Mouse (Mus musculus): ENCODE data around the gene Tex261. TPM values are rescaled to one million over a fixed set of nuclear protein-coding genes. Genes with fewer than 3 reads are reported as not detected.

The Tex261 gene
- polyA plus RNA-seq, 1 experiment from 2014 or later: 74.7 TPM

DNA sequence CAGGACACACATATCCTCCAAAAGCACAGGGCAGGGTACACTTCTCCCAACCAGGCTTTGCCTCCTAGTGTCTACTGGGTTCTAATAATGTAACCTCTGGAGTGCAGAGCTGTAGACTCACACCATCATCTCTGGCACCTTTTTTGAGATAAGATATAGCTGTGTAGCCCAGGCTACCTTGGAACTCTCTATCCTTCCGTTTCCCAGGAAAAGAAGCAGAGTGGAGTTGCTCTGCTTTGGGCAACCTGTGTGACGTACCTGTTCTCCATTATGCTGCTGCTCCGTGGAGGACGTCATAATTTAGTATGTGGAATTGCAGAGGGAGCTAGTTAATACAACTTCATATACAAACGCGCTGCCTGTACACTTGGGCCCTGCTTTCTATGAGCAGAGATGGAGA, 13.3 kb downstream of the Tex261 start, which contains the start of gene Ankrd53:
TSS of gene Ankrd53 (plus strand) at position 301 of the 400 bp plus-strand sequence.
- WGBS: 22% methylated on average over 6 of the region's 6 CpGs
- no peaks in the 10 kb centered on the region; the same call in 1 of the 2 replicates for H3K4me1 ChIP-seq (ENCODE audit: insufficient read depth)
- H3K4me3 ChIP-seq (ENCODE audit: low read depth, low read length): peak within 1 kb of the TSS; percentile 28
- H3K4me2 ChIP-seq: peak within 1 kb of the TSS; percentile 65
- TF ChIP-seq CTCF (IDR thresholded peaks at IDR 0.05; ENCODE audit: low read depth): no peak
- ATAC-seq (ENCODE audit: insufficient read depth): peak; percentile 7; the same call in 1 of the 2 replicates
- DNase-seq: no peak
- H3K9ac ChIP-seq: no peak within 1 kb of the TSS; the same call in none of the 2 replicates
- peaks cover 57% of the 10 kb centered on the region for H3K27me3 ChIP-seq (ENCODE audit: insufficient read depth, low read length)
- no peaks in the 10 kb centered on the region for H3K9me3 ChIP-seq (ENCODE audit: low read depth, low read length)
- H3K27ac ChIP-seq (ENCODE audit: low read depth): no peak within 1 kb of the TSS
- H3K36me3 ChIP-seq (ENCODE audit: insufficient read depth): no peaks in the 10 kb centered on the region

DNA sequence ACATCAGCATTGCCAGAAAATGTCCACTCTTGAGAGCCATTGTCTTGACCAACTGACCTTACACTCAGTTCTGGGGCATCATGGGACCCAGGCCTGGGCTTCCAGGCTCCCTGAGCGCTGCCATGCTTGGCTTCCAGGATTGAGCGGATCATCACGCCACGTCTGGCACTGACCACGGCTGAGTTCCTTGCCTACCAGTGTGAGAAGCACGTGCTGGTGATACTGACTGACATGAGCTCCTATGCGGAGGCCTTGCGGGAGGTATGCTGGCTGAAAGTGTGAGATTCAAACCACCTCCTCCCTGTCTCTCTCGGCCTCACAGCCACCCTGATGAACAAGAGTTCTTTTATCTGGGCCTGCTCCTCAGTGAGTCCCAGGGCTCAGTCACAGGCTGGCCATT, 19.6 kb downstream of the Tex261 start:
- no peak overlapping the region for H3K4me3 ChIP-seq (ENCODE audit: low read depth, low read length)
- no peaks in the 10 kb centered on the region for H3K9me3 ChIP-seq (ENCODE audit: low read depth, low read length)
- 54% methylated on average over 9 of the region's 9 CpGs for WGBS
- no peak overlapping the region for H3K27ac ChIP-seq (ENCODE audit: low read depth)
- H3K9ac ChIP-seq: no peak overlapping the region
- H3K4me1 ChIP-seq (ENCODE audit: insufficient read depth): no peaks in the 10 kb centered on the region
- no peak overlapping the region for H3K4me2 ChIP-seq
- no peak for DNase-seq
- H3K27me3 ChIP-seq (ENCODE audit: insufficient read depth, low read length): peaks cover 34% of the 10 kb centered on the region
- ATAC-seq (ENCODE audit: insufficient read depth): no peak
- no peaks in the 10 kb centered on the region for H3K36me3 ChIP-seq (ENCODE audit: insufficient read depth)
- no peak for TF ChIP-seq CTCF (IDR thresholded peaks at IDR 0.05; ENCODE audit: low read depth)

DNA sequence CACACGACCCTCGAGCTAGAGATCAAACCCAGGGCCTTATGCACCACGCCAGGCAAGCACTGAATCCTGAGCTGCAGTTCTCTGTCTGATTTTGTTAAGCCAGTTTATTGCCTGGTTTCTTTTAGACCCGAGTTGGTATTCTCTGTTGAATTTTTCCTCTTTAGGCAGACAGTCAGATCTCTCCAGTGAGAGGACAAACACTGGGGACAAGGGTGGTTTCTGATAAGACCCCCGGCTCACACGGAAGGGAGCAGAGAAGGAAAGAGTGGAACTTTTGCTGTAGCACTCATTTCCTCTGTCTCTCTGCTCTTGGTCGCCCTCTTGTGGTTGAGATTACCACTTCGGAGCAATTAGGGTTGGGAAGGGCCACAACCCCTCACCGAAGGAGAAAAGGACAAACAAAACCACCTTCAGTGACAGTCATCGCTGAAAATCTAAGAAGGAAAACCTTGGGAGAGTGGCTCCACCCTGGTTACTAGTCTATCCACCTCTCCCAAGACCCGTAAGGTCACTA, 25.4 kb downstream of the Tex261 start:
- H3K4me3 ChIP-seq (ENCODE audit: low read depth, low read length): no peak overlapping the region
- 7% methylated on average over 11 of the region's 11 CpGs for WGBS
- DNase-seq: peak; percentile 84
- H3K4me2 ChIP-seq: 0 out of 2 replicates have a peak overlapping the region, but pooled peaks have one; percentile 25
- no peaks in the 10 kb centered on the region for H3K4me1 ChIP-seq (ENCODE audit: insufficient read depth)
- no peaks in the 10 kb centered on the region for H3K36me3 ChIP-seq (ENCODE audit: insufficient read depth)
- ATAC-seq (ENCODE audit: insufficient read depth): 0 out of 2 replicates have a peak, but pooled peaks have one; percentile 17
- peak; percentile 90 for TF ChIP-seq CTCF (IDR thresholded peaks at IDR 0.05; ENCODE audit: low read depth)
- no peaks in the 10 kb centered on the region for H3K9me3 ChIP-seq (ENCODE audit: low read depth, low read length)
- no peak overlapping the region for H3K27ac ChIP-seq (ENCODE audit: low read depth)
- H3K9ac ChIP-seq: peak overlapping the region; percentile 34; the same call in 1 of the 2 replicates
- peaks cover 7% of the 10 kb centered on the region; the same call in 1 of the 2 replicates for H3K27me3 ChIP-seq (ENCODE audit: insufficient read depth, low read length)

DNA sequence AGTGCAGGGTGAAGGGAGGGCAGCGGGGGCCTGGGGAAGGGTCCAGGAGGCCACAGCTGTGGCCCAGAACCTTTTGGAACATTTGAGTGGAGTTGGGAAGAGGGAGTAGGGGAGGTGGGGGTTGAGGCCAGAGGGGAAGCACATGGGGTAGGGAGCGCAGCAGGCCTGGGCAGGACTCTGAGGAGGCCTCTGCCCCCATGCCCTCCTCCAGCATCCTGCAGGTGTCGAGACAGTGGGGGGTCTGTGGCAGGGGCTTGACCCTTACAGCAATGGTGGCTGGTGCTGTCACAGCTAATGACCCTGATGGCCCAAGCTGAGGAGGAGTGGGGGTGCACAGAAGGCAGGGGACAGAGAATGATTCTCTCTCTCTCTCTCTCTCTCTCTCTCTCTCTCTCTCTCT, 26.3 kb downstream of the Tex261 start:
- no peak for TF ChIP-seq CTCF (IDR thresholded peaks at IDR 0.05; ENCODE audit: low read depth)
- peaks cover 7% of the 10 kb centered on the region; the same call in 1 of the 2 replicates for H3K27me3 ChIP-seq (ENCODE audit: insufficient read depth, low read length)
- 49% methylated on average over 3 of the region's 3 CpGs for WGBS

DNA sequence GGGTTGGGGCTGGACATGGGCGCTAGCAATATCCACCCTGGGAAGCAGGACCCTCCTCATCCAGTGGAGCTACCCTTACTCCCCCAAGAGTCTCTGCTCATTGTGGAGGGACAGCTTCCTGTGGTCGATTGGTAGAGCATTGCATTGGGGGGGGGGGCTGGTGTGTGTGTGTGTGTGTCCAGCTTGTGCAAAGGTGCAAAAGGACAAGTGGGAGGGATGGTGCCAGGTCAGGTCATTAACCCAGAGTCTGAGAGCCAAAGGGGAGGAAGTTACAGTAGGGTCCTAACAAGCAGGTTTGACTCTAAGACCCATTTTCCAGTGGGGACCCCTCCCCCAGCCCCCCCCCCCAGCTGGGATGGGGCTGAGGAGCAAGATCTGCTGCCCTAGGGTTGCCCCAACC, 30.1 kb downstream of the Tex261 start:
- Histone ChIP-seq H3K27me3 (ENCODE audit: insufficient read depth, low read length) (0 out of 2 replicates have a peak, but pooled peaks cover under 1% of the 10 kb centered on the region), H3K4me1 (ENCODE audit: insufficient read depth) (no peaks in the 10 kb centered on the region), H3K36me3 (ENCODE audit: insufficient read depth) (no peaks in the 10 kb centered on the region), H3K9me3 (ENCODE audit: low read depth, low read length) (no peaks in the 10 kb centered on the region), H3K4me3 (ENCODE audit: low read depth, low read length) (no peak overlapping the region), H3K9ac (no peak overlapping the region), H3K27ac (ENCODE audit: low read depth) (no peak overlapping the region), H3K4me2 (no peak overlapping the region)
- ATAC-seq (ENCODE audit: insufficient read depth): no peak
- no peak for DNase-seq
- WGBS: 54% methylated on average over 2 of the region's 2 CpGs
- TF ChIP-seq CTCF (IDR thresholded peaks at IDR 0.05; ENCODE audit: low read depth): no peak

More for the DNA sequence above, 26.3 kb downstream of the Tex261 start:
- Histone ChIP-seq H3K27ac (ENCODE audit: low read depth) (no peak overlapping the region), H3K4me1 (ENCODE audit: insufficient read depth) (no peaks in the 10 kb centered on the region), H3K36me3 (ENCODE audit: insufficient read depth) (no peaks in the 10 kb centered on the region), H3K4me3 (ENCODE audit: low read depth, low read length) (no peak overlapping the region), H3K9me3 (ENCODE audit: low read depth, low read length) (no peaks in the 10 kb centered on the region), H3K4me2 (no peak overlapping the region), H3K9ac (no peak overlapping the region)
- ATAC-seq (ENCODE audit: insufficient read depth) (no peak), DNase-seq (no peak)

- ATAC-seq (ENCODE audit: insufficient read depth) (peak; percentile 64), DNase-seq (peak; percentile 47)
- 33% methylated on average over 5 of the region's 5 CpGs for WGBS
- H3K36me3 ChIP-seq (ENCODE audit: insufficient read depth): no peaks in the 10 kb centered on the region
- H3K27me3 ChIP-seq (ENCODE audit: insufficient read depth, low read length): no peaks in the 10 kb centered on the region
- 0 out of 2 replicates have a peak overlapping the region, but pooled peaks have one; percentile 30 for H3K27ac ChIP-seq (ENCODE audit: low read depth)
- H3K4me3 ChIP-seq (ENCODE audit: low read depth, low read length): no peak overlapping the region
- H3K9ac ChIP-seq: no peak overlapping the region
- no peaks in the 10 kb centered on the region for H3K4me1 ChIP-seq (ENCODE audit: insufficient read depth)
- H3K9me3 ChIP-seq (ENCODE audit: low read depth, low read length): no peaks in the 10 kb centered on the region
- TF ChIP-seq CTCF (IDR thresholded peaks at IDR 0.05; ENCODE audit: low read depth): no peak
- no peak overlapping the region for H3K4me2 ChIP-seq
These were observed 31.1 kb downstream of the Tex261 start for GRCm38 (mm10) chr6:83744557-83744956.

DNA sequence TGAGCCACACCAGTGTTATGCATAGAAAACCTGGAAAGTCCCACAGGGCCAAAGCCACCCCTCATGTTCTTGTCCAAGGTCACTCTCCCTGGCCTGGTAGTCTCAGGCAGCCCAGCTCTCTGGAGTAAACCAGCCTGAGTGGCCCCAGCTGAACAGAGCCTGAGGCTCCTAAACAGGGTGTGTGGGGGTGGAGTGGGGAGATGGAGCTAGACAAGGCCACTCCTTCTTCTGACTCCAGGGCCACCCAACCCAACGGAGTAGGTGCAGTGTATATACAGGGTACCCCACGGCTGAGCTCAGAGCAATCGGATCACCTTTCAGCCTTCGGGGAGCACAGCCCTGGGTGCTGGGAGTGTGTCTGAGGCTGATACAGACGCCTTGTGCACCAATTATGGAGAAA, 31.5 kb downstream of the Tex261 start:
- H3K4me3 ChIP-seq (ENCODE audit: low read depth, low read length): no peak overlapping the region
- peak; percentile 59; the same call in 1 of the 2 replicates for ATAC-seq (ENCODE audit: insufficient read depth)
- H3K27me3 ChIP-seq (ENCODE audit: insufficient read depth, low read length): no peaks in the 10 kb centered on the region
- no peaks in the 10 kb centered on the region for H3K36me3 ChIP-seq (ENCODE audit: insufficient read depth)
- no peak for TF ChIP-seq CTCF (IDR thresholded peaks at IDR 0.05; ENCODE audit: low read depth)
- 58% methylated on average over 5 of the region's 5 CpGs for WGBS
- no peak overlapping the region for H3K9ac ChIP-seq
- H3K9me3 ChIP-seq (ENCODE audit: low read depth, low read length): no peaks in the 10 kb centered on the region
- H3K4me2 ChIP-seq: no peak overlapping the region
- H3K27ac ChIP-seq (ENCODE audit: low read depth): 0 out of 2 replicates have a peak overlapping the region, but pooled peaks have one; percentile 30
- DNase-seq: no peak
- no peaks in the 10 kb centered on the region for H3K4me1 ChIP-seq (ENCODE audit: insufficient read depth)

All from lung, embryonic 14.5 days (tissue).